Mouse (Mus musculus) liver, embryonic 15.5 days (tissue): ENCODE results near the gene Prkar1b. TPM values are rescaled to one million over a fixed set of nuclear protein-coding genes. Genes with fewer than 3 reads are reported as not detected.

ENCODE experiments used
- polyA plus RNA-seq: library from polyadenylated mRNA; unstranded; fragments of >200 nt; fragmentation: Nextera tagmentation; extraction: Ambion mirVana; gene quantifications from 2 replicates; pipeline ENCODE4 v1.2.1, GENCODE M21; 2015

Prkar1b gene
- polyA plus RNA-seq, 1 experiment from 2014 or later = 1.0 TPM

Other genes with a start within 250 kb of the Prkar1b start
- 1.6 and 3.0 TPM in 2 replicates for gene Pdgfa, start 152.6 kb downstream of the Prkar1b start, polyA plus RNA-seq
- gene Dnaaf5, start 222 bp upstream of the Prkar1b start, polyA plus RNA-seq = 2.4 and 2.5 TPM in 2 replicates
- 20.0 and 21.9 TPM in 2 replicates for gene Sun1, start 50.6 kb upstream of the Prkar1b start, polyA plus RNA-seq
- gene Get4, start 102.3 kb upstream of the Prkar1b start, polyA plus RNA-seq = 107 and 109 TPM in 2 replicates
- 4.3 and 5.2 TPM in 2 replicates for gene Adap1, start 175.6 kb upstream of the Prkar1b start, polyA plus RNA-seq
- 44.3 and 49.3 TPM in 2 replicates for gene Cox19, start 201.4 kb upstream of the Prkar1b start, polyA plus RNA-seq
- not detected in 2 replicates for gene Cyp2w1, start 202.6 kb upstream of the Prkar1b start, polyA plus RNA-seq
- gene Gpr146, start 227.7 kb upstream of the Prkar1b start, polyA plus RNA-seq = 25.0 and 26.4 TPM in 2 replicates